Mouse (Mus musculus) intestine, embryonic 16.5 days (tissue): ENCODE data around the gene Brs3. TPM values are rescaled to one million over a fixed set of nuclear protein-coding genes. Genes with fewer than 3 reads are reported as not detected.

ENCODE experiments used
- ATAC-seq: fragments of 200-750 bp; cut with Nextera tagmentation; 2 replicates; pipeline ENCODE4 v1.8.0; 2017; ENCODE audit warnings: moderate TSS enrichment, moderate library complexity
- H3K27ac ChIP-seq: fragments of 300-500 bp; sonication (generic); 2 replicates; pipeline ENCODE4 v1.5.1; 2014; ENCODE audit warnings: mild to moderate bottlenecking, low read length
- H3K27me3 ChIP-seq: fragments of 300-500 bp; sonication (generic); replicated peaks from 2 replicates; pipeline ENCODE4 v1.6.1; 2014; ENCODE audit warnings: low read length, control low read depth, mixed read lengths; ENCODE audit not compliant: control insufficient read depth, insufficient read depth
- H3K36me3 ChIP-seq: fragments of 300-500 bp; sonication (generic); 2 replicates; pipeline ENCODE4 v1.6.1; 2014; ENCODE audit warnings: low read length, control low read depth; ENCODE audit not compliant: control insufficient read depth, insufficient read depth
- H3K4me1 ChIP-seq: fragments of 300-500 bp; sonication (generic); 2 replicates; pipeline ENCODE4 v1.6.1; 2014; ENCODE audit warnings: low read length, control low read depth, mixed read lengths; ENCODE audit not compliant: control insufficient read depth, insufficient read depth
- H3K4me2 ChIP-seq: fragments of 300-500 bp; sonication (generic); 2 replicates; pipeline ENCODE4 v1.6.1; 2014; ENCODE audit warnings: low read depth, low read length, control low read depth
- H3K4me3 ChIP-seq: fragments of 300-500 bp; sonication (generic); 2 replicates; pipeline ENCODE4 v1.5.1; 2014; ENCODE audit warnings: mild to moderate bottlenecking, low read length
- H3K9ac ChIP-seq: fragments of 300-500 bp; sonication (generic); 2 replicates; pipeline ENCODE4 v1.6.1; 2014; ENCODE audit warnings: low read depth, low read length
- H3K9me3 ChIP-seq: fragments of 300-500 bp; sonication (generic); 2 replicates; pipeline ENCODE4 v1.6.1; 2016; ENCODE audit warnings: low read length, control low read depth; ENCODE audit not compliant: control insufficient read depth
- WGBS: fragments of 180-500 bp; shearing (Covaris S2); extraction: QIAGEN DNeasy Blood & Tissue Kit; methylation state at CpG from one replicate; pipeline ENCODE4 v1.1.7; 2014; 5-methylcytosine and 5-hydroxymethylcytosine counted together
- polyA plus RNA-seq: library from polyadenylated mRNA; unstranded; fragments of >200 nt; fragmentation: Nextera tagmentation; extraction: Ambion mirVana; gene quantifications from 2 replicates; pipeline ENCODE4 v1.2.1, GENCODE M21; 2015

The Brs3 gene
- not detected in 2 replicates for polyA plus RNA-seq

DNA sequence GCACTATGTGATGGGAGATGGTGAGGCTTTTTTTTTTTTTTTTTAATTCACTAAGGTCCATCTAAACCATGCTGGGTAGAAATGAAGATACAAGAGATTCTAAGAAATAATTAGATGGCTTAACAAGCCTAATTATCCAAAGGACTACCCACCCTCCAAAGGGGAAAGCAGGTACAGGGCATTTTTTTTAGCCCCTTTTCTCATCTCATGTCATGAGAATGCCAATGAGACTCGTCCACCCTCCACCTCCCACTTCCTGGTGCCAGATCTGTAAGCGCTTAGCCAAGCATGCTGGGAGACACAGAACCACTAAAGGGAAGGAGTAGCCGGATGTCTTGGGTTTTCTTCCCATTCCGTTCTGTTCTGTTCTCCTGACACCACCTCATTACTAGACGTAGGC, at the start of gene Brs3:
Gene Brs3 (plus strand): TSS at position 301 of the 400 bp plus-strand sequence.
- Histone ChIP-seq H3K4me2 (no peak within 1 kb of the TSS), H3K4me1 (no peaks in the 10 kb centered on the region), H3K4me3 (no peak within 1 kb of the TSS), H3K36me3 (no peaks in the 10 kb centered on the region), H3K9ac (no peak within 1 kb of the TSS), H3K27ac (no peak within 1 kb of the TSS), H3K27me3 (no peaks in the 10 kb centered on the region), H3K9me3 (no peaks in the 10 kb centered on the region)
- WGBS: 85% methylated on average over 5 of the region's 5 CpGs
- no peak for ATAC-seq

GRCm38 (mm10) chrX:57012891-57013290, 30.0 kb upstream of the Brs3 start:
- H3K4me2 ChIP-seq: no peak overlapping the region
- WGBS: 79% methylated on average over 2 of the region's 2 CpGs
- no peaks in the 10 kb centered on the region for H3K27me3 ChIP-seq
- H3K9me3 ChIP-seq: no peaks in the 10 kb centered on the region
- H3K27ac ChIP-seq: no peak overlapping the region
- H3K4me3 ChIP-seq: no peak overlapping the region
- no peak for ATAC-seq
- no peaks in the 10 kb centered on the region for H3K36me3 ChIP-seq
- no peaks in the 10 kb centered on the region for H3K4me1 ChIP-seq
- H3K9ac ChIP-seq: no peak overlapping the region

DNA sequence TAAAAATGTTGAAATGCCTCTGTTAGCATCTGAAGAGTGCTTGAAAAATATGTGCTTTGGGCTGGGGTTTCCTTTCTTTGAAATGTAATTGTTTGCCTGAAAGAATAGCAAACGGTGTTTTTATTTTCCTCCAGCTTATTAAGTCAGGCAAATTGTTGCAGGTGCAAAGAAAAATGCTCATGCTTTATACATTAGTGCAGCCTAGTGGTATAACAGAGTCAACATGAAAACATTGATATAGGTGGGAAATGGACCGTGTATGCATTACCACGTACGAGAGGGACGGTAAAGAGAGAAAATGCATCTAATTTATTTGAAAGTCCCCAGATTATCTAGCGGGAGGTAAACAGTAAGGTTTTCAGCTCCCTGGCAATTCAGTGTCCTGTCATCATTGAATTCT, 995 bp downstream of the Brs3 start:
- H3K9ac ChIP-seq: no peak overlapping the region
- no peak overlapping the region for H3K4me2 ChIP-seq
- no peaks in the 10 kb centered on the region for H3K4me1 ChIP-seq
- H3K9me3 ChIP-seq: no peaks in the 10 kb centered on the region
- 70% methylated on average over 6 of the region's 6 CpGs for WGBS
- no peak overlapping the region for H3K4me3 ChIP-seq
- ATAC-seq: no peak
- no peaks in the 10 kb centered on the region for H3K27me3 ChIP-seq
- H3K36me3 ChIP-seq: no peaks in the 10 kb centered on the region
- no peak overlapping the region for H3K27ac ChIP-seq

GRCm38 (mm10) chrX:57052848-57053173, 9.9 kb downstream of the Brs3 start:
- H3K9ac ChIP-seq: peak overlapping the region; percentile 43; the same call in 1 of the 2 replicates
- H3K36me3 ChIP-seq: no peaks in the 10 kb centered on the region

GRCm38 (mm10) chrX:57053174-57053992, 10.5 kb downstream of the Brs3 start, which contains the start of gene Htatsf1:
Gene Htatsf1 (plus strand): TSS chrX:57053583.
- Histone ChIP-seq H3K4me1 (no peaks in the 10 kb centered on the region), H3K9ac (peak within 1 kb of the TSS; percentile 76), H3K4me3 (peak within 1 kb of the TSS; percentile 58), H3K27ac (peak within 1 kb of the TSS; percentile 92), H3K36me3 (no peaks in the 10 kb centered on the region), H3K27me3 (no peaks in the 10 kb centered on the region), H3K4me2 (peak within 1 kb of the TSS; percentile 48), H3K9me3 (no peaks in the 10 kb centered on the region)
- WGBS: 12% methylated on average over 69 of the region's 85 CpGs
- peak; percentile 98 for ATAC-seq

More at GRCm38 (mm10) chrX:57052848-57053173, 9.9 kb downstream of the Brs3 start:
- Histone ChIP-seq H3K27ac (peak overlapping the region; percentile 92), H3K9me3 (no peaks in the 10 kb centered on the region), H3K4me3 (peak overlapping the region; percentile 58), H3K4me2 (peak overlapping the region; percentile 48; the same call in 1 of the 2 replicates), H3K4me1 (no peaks in the 10 kb centered on the region), H3K27me3 (no peaks in the 10 kb centered on the region)
- ATAC-seq: peak; percentile 65
- WGBS: 11% methylated on average over 4 of the region's 4 CpGs

DNA sequence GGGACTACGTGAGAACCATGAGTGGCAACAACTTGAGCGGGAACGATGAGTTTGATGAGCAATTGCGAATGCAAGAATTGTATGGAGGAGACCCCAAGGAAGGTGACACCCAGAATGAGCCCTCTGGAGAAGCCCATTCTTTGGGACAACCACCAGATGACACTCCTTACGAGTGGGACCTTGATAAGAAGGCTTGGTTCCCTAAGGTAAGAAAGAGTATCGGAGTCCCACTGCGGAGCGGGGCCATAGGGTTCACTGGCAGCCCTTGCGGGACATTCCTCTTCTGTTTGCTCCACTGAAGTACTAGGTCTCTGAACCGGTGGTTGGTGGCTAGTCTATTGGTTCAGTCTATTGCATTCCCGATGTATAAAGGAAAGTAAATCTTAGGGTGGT, 11.1 kb downstream of the Brs3 start:
- 27% methylated on average over 11 of the region's 11 CpGs for whole genome bisulfite sequencing
- peak overlapping the region; percentile 92; the same call in 1 of the 2 replicates for H3K27ac ChIP-seq
- H3K27me3 ChIP-seq: no peaks in the 10 kb centered on the region
- no peaks in the 10 kb centered on the region for H3K4me1 ChIP-seq
- peak overlapping the region; percentile 39 for H3K4me2 ChIP-seq
- H3K9me3 ChIP-seq: no peaks in the 10 kb centered on the region
- peak overlapping the region; percentile 76 for H3K9ac ChIP-seq
- peak; percentile 45 for ATAC-seq
- H3K36me3 ChIP-seq: no peaks in the 10 kb centered on the region
- H3K4me3 ChIP-seq: peak overlapping the region; percentile 58

DNA sequence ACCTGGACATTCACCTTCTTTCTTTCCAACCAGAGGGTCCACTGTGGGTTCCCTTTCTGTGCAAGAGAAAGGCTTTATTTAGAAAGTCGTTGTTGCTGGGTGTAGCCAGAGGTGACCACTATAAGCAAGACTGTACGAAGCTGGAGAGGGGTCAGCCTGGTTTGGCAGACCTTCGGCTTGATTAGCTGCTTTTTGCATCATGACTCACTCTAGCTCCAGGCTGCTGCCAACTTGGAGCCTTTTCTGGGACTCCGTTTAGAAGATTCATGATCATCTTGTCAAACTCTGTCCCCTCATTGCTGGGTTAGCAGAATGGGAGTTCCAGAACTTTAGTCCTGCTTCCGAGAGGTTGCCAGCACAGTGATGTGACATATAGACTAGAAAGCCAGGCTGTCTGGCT, 38.6 kb downstream of the Brs3 start:
- Histone ChIP-seq H3K9ac (no peak overlapping the region), H3K4me2 (no peak overlapping the region), H3K27ac (no peak overlapping the region), H3K9me3 (no peaks in the 10 kb centered on the region), H3K27me3 (no peaks in the 10 kb centered on the region), H3K4me1 (no peaks in the 10 kb centered on the region), H3K36me3 (no peaks in the 10 kb centered on the region), H3K4me3 (no peak overlapping the region)
- ATAC-seq: no peak
- WGBS: 65% methylated on average over 5 of the region's 5 CpGs

- no peaks in the 10 kb centered on the region for H3K4me1 ChIP-seq
- H3K9ac ChIP-seq: no peak within 1 kb of the TSS
- no peaks in the 10 kb centered on the region for H3K36me3 ChIP-seq
- H3K27me3 ChIP-seq: no peaks in the 10 kb centered on the region
- ATAC-seq: no peak
- WGBS: 84% methylated on average over 4 of the region's 4 CpGs
- H3K27ac ChIP-seq: no peak within 1 kb of the TSS
- H3K4me3 ChIP-seq: no peak within 1 kb of the TSS
- no peak within 1 kb of the TSS for H3K4me2 ChIP-seq
- H3K9me3 ChIP-seq: no peaks in the 10 kb centered on the region
Observed at GRCm38 (mm10) chrX:57087806-57088205, 44.9 kb downstream of the Brs3 start, which contains the start of gene Vgll1. Gene Vgll1 (plus strand): TSS chrX:57088106.
